Mouse (Mus musculus): ENCODE results near the gene Pigq.

The Pigq gene

DNA sequence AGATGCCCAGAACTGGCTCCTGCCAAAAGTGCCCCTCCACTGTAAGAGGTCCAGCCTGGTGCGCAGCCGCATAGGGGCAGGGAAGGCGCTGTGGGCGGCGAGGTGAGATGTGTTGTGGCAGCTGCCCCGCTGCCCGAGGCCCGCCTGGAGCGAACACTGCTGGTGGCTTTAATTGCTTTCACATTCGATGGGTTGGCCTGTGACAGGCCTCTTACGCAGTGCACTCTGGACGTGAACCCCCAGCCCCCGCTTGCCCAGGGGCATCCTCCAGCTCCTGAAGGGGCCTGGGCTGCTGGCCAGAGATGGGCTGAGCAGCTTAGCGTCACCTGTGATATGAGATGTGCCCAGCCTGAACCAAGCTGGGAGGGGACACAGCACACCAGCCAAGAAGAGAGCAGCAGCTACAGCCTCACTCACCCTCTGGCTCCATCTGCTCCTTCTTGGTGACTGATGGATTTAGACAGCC is 12.9 kb upstream of the Pigq start:
- peak; percentile 54 to 60 for DNase-seq

DNA sequence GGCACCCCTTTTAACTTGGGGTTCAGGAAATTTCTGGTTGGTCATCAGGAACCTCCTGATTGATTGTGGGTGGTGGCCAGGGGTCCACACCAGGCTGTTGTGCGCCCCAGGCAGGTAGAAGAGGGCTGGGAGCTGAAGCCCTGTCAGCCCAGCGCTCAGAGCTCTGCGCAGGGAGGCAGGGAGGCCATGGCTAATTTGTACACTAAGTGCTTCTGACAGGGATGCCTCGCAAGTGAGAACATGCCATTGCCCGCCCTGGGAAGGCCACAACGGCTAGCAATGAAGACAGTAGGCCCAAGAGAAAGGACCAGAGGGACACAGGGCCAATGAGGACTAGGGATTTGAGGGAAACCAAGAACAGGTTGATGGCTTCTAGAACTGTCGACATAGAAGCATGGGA is 11.9 kb upstream of the Pigq start:
- peak; percentile 47 to 51 for DNase-seq

DNA sequence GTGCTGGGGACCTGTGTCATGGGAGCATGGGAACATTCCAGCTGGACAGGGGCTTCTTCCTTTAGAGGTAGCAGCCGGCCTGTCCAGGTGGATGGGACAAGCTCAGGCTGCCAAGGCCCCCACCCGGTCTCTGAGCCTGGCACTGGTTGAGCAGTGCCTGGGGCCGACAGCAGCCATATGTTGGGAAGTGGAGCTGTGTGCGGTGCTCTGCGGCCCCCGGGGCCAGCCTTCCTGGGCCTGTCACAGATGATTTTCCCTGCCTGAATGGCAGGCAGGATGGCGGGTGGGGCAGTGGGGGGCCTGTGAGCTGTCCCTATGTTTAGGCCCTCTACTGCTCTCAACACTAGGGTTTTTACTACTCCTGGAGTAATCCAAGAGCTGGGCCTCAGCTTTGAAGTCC is 11.5 kb upstream of the Pigq start:
- DNase-seq: peak; percentile 85 to 91

- DNase-seq: no peak
Observed at GRCm38 (mm10) chr17:25955736-25956135, 11.0 kb upstream of the Pigq start.

DNA sequence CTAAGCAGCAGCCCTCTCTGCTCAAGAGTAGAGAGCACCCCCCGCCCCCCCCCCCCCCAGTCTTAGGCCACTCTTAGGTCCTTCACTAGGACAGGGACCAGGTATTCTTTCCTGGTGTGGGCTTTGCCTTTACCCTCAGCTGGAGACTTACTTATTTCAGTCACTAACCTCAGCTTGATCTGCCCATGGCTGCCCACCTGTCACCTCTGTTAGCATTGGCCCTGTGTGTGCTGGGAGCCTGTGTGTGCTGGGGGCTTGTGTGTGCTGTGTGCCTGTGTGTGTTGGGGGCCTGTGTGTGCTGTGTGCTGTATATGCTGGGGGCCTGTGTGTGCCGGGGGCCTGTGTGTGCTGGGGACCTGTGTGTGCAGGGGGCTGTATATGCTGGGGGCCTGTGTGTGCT is 9.9 kb upstream of the Pigq start:
- DNase-seq: no peak

- DNase-seq: peak; percentile 77 to 81
Observed at GRCm38 (mm10) chr17:25953161-25953560, 8.4 kb upstream of the Pigq start.

- peak; percentile 65 to 71 for DNase-seq
Observed at GRCm38 (mm10) chr17:25951803-25952623, 7.3 kb upstream of the Pigq start, which contains the start of gene A930017K11Rik. A930017K11Rik (minus strand) TSS chr17:25952565.

GRCm38 (mm10) chr17:25951225-25951802 is 6.6 kb upstream of the Pigq start:
- peak; percentile 50 to 63 for DNase-seq

DNA sequence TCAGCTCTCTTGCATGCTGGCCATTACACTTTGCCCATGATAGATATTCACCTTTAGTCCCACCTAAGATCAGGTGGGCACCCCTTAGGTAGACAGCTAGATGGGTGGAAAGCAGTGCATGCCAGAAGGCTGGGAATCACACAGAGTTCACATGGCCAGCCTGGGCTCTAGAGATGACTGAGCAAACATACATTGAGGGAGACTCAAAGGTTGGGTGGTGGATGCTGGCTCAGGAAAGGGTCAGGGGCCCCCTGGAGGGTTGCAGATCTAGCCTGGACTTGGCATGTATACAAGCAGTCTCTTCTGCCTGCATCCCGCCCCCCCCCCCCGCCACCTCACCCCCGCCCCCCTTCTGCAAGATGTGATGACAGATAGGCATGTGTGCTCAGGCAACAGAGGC is 6.0 kb upstream of the Pigq start:
- DNase-seq: peak in 1 of 2 experiments; percentile 45

GRCm38 (mm10) chr17:25949981-25950380 is 5.2 kb upstream of the Pigq start:
- DNase-seq: no peak

- no peak for DNase-seq
Observed at GRCm38 (mm10) chr17:25948051-25948450, 3.3 kb upstream of the Pigq start.

DNA sequence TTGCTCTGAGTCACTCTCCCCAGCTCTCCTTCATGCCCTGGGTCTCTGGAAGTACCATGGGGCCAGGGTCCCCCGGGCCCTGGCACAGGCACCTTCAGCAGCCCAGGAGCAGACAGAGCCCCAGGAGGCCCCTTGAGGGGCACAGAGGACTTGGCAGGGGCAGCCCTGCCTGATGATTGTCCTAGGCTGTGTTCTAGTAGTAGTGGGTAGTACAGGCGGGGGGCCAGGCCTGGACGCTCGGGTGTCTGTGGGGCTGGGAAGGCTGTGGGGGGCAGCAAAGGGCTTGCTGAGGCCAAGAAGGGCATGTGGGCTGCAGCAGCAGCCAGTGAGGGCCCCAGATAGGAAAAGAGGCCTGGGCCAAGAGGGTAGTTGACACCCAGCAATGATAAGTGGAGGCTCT is 2.8 kb upstream of the Pigq start:
- DNase-seq: no peak

DNA sequence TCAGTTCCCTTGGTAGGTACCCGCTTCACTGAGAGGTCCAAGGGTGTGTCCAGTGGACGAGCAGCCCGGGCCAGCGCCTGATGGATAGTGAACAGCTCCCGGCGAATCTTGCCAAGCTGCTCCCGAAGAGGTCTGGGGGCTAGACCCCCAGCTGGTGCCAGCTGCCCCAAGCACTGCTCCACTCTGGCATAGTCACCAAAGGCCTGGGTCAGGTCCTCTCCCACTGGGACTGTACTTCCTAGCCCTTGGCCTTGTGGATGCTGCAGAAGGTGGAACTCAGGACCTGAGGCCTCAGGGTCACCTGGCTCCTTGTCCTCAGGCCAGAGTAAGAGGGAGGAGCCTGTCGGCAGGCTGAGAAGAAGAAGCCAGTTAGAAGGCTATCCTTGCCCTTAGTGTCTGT is 2.2 kb upstream of the Pigq start:
- DNase-seq: no peak

- DNase-seq: no peak
Observed at GRCm38 (mm10) chr17:25946349-25946748, 1.6 kb upstream of the Pigq start.

- DNase-seq: no peak
Observed at GRCm38 (mm10) chr17:25945517-25946155, 900 bp upstream of the Pigq start.

DNA sequence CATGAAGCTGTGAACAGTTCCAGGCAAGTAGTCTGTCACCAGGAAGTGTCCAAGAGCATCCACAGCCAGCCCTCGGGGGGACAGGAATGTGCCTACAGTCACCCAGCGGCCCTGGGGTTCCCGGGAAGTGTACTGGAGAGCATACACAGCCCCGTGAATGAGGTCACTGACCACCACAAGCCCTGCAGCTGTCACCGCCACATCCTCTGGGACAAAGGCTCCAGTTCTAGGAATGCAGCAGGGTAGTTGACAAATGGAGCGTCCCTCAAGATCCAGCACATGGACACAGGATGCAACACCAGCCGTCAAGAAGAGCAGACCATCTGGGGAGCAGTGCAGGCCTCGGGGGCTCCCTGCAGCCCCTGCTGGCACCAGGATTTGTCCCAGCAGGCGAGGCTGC is 967 bp downstream of the Pigq start:
- DNase-seq: no peak

DNA sequence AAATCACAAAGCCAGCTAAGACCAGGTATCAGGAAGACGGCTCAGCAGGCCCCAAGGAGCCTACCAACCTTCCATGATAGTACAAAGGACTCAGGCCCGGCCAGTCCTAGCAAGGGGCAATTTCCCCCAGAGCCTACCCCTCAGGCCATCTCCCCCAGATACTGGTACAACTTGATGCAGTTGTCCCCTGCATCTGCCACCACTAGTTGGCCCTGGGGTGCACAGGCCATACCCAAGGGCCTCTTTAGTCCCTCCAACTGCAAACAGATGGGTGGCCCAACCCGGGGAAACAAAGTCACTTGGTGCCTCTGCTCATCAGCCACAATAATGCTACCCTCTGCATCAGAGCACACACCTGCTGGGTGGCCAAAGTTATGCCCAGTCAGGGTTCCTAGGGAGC is 1.5 kb downstream of the Pigq start:
- no peak for DNase-seq

DNA sequence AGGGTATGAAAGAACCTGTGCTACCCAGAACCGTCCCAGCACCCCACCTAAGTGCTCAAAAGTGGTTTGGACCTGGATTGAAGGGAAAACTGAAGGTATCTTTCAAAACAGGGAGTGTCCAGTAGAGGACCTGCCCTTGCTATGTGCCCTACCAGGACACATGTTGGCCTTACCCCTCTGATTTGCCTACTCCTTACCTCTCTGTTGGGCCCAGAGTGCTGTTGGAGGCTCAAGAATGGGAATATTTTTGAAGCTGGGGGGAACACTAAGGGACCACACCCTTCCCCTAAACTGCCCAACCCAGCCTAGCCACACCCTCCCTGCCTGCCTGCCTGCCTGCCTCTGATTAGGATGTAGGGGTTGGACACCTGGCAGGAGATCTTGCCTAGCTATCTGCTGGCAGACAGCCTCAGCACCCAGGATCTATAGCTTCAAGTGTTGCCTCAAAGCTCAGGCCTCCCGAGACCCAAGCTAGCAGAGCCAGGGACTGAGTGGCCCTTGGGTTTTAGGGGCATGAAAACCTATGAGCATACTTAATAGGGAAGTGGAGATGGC is 2.1 kb downstream of the Pigq start:
- DNase-seq: no peak

GRCm38 (mm10) chr17:25941511-25942241 is 3.1 kb downstream of the Pigq start:
- peak; percentile 67 to 90 for DNase-seq

GRCm38 (mm10) chr17:25934526-25934925 is 10.2 kb downstream of the Pigq start:
- no peak for DNase-seq

- DNase-seq: no peak
Observed at GRCm38 (mm10) chr17:25925348-25925747, 19.4 kb downstream of the Pigq start.

GRCm38 (mm10) chr17:25922120-25922519 is 22.6 kb downstream of the Pigq start:
- DNase-seq: no peak

All from cerebellum, adult 18-20 months (tissue).